Mouse (Mus musculus): ENCODE measurements at regions not wholly inside any gene's neighbourhood (a gene's known extent, or its start where the extent isn't known, plus 50 kb on each side); places are given as distances from the start of the nearest gene placed in this dataset.

- no peak for TF ChIP-seq CTCF (IDR thresholded peaks at IDR 0.05)
- no peak for TF ChIP-seq EP300 (IDR thresholded peaks at IDR 0.05)
Observed at GRCm38 (mm10) chr3:133968176-133968575, 268.1 kb upstream of the Cxxc4 start.
